Mouse (Mus musculus): ENCODE data around the gene St3gal3. TPM values are rescaled to one million over a fixed set of nuclear protein-coding genes. Genes with fewer than 3 reads are reported as not detected.

The St3gal3 gene
- polyA plus RNA-seq, 1 experiment, result 36.9 TPM

GRCm38 (mm10) chr4:117992036-117992435, 142.7 kb downstream of the St3gal3 start:
- no peak for DNase-seq (ENCODE audit: low read depth)

GRCm38 (mm10) chr4:117991055-117991627, 143.6 kb downstream of the St3gal3 start:
- peak; percentile 22 for DNase-seq (ENCODE audit: low read depth)
- no peak for TF ChIP-seq CTCF (IDR thresholded peaks at IDR 0.05; ENCODE audit: borderline replicate concordance, extremely low read depth, insufficient read depth, insufficient read length)
- no peak for TF ChIP-seq POLR2A (IDR thresholded peaks at IDR 0.05; ENCODE audit: borderline replicate concordance, extremely low read depth, insufficient read depth, insufficient read length, poor library complexity, severe bottlenecking)

More at GRCm38 (mm10) chr4:117992036-117992435, 142.7 kb downstream of the St3gal3 start:
- TF ChIP-seq POLR2A (IDR thresholded peaks at IDR 0.05; ENCODE audit: borderline replicate concordance, extremely low read depth, insufficient read depth, insufficient read length, poor library complexity, severe bottlenecking), result no peak
- no peak for TF ChIP-seq CTCF (IDR thresholded peaks at IDR 0.05; ENCODE audit: borderline replicate concordance, extremely low read depth, insufficient read depth, insufficient read length)

GRCm38 (mm10) chr4:117990571-117990970, 144.1 kb downstream of the St3gal3 start:
- TF ChIP-seq POLR2A (IDR thresholded peaks at IDR 0.05; ENCODE audit: borderline replicate concordance, extremely low read depth, insufficient read depth, insufficient read length, poor library complexity, severe bottlenecking) (no peak), CTCF (IDR thresholded peaks at IDR 0.05; ENCODE audit: borderline replicate concordance, extremely low read depth, insufficient read depth, insufficient read length) (no peak)
- no peak for DNase-seq (ENCODE audit: low read depth)

GRCm38 (mm10) chr4:117989801-117990200, 144.9 kb downstream of the St3gal3 start:
- no peak for TF ChIP-seq CTCF (IDR thresholded peaks at IDR 0.05; ENCODE audit: borderline replicate concordance, extremely low read depth, insufficient read depth, insufficient read length)
- no peak for TF ChIP-seq POLR2A (IDR thresholded peaks at IDR 0.05; ENCODE audit: borderline replicate concordance, extremely low read depth, insufficient read depth, insufficient read length, poor library complexity, severe bottlenecking)
- no peak for DNase-seq (ENCODE audit: low read depth)

GRCm38 (mm10) chr4:117986766-117987165, 147.9 kb downstream of the St3gal3 start:
- TF ChIP-seq POLR2A (IDR thresholded peaks at IDR 0.05; ENCODE audit: borderline replicate concordance, extremely low read depth, insufficient read depth, insufficient read length, poor library complexity, severe bottlenecking), result no peak
- TF ChIP-seq CTCF (IDR thresholded peaks at IDR 0.05; ENCODE audit: borderline replicate concordance, extremely low read depth, insufficient read depth, insufficient read length), result no peak
- no peak for DNase-seq (ENCODE audit: low read depth)

GRCm38 (mm10) chr4:117984993-117985587, 149.6 kb downstream of the St3gal3 start:
- peak; percentile 16 for DNase-seq (ENCODE audit: low read depth)
- TF ChIP-seq POLR2A (IDR thresholded peaks at IDR 0.05; ENCODE audit: borderline replicate concordance, extremely low read depth, insufficient read depth, insufficient read length, poor library complexity, severe bottlenecking) (no peak), CTCF (IDR thresholded peaks at IDR 0.05; ENCODE audit: borderline replicate concordance, extremely low read depth, insufficient read depth, insufficient read length) (no peak)

GRCm38 (mm10) chr4:117984206-117984605, 150.5 kb downstream of the St3gal3 start:
- TF ChIP-seq POLR2A (IDR thresholded peaks at IDR 0.05; ENCODE audit: borderline replicate concordance, extremely low read depth, insufficient read depth, insufficient read length, poor library complexity, severe bottlenecking) (no peak), CTCF (IDR thresholded peaks at IDR 0.05; ENCODE audit: borderline replicate concordance, extremely low read depth, insufficient read depth, insufficient read length) (no peak)
- no peak for DNase-seq (ENCODE audit: low read depth)

GRCm38 (mm10) chr4:117982706-117983105, 152.0 kb downstream of the St3gal3 start:
- peak; percentile 62 for DNase-seq (ENCODE audit: low read depth)
- TF ChIP-seq CTCF (IDR thresholded peaks at IDR 0.05; ENCODE audit: borderline replicate concordance, extremely low read depth, insufficient read depth, insufficient read length) (no peak), POLR2A (IDR thresholded peaks at IDR 0.05; ENCODE audit: borderline replicate concordance, extremely low read depth, insufficient read depth, insufficient read length, poor library complexity, severe bottlenecking) (no peak)

- no peak for TF ChIP-seq CTCF (IDR thresholded peaks at IDR 0.05; ENCODE audit: borderline replicate concordance, extremely low read depth, insufficient read depth, insufficient read length)
- TF ChIP-seq POLR2A (IDR thresholded peaks at IDR 0.05; ENCODE audit: borderline replicate concordance, extremely low read depth, insufficient read depth, insufficient read length, poor library complexity, severe bottlenecking), result no peak
- DNase-seq (ENCODE audit: low read depth), result no peak
These were observed 153.2 kb downstream of the St3gal3 start for GRCm38 (mm10) chr4:117981518-117981917.

- DNase-seq (ENCODE audit: low read depth), result no peak
- TF ChIP-seq CTCF (IDR thresholded peaks at IDR 0.05; ENCODE audit: borderline replicate concordance, extremely low read depth, insufficient read depth, insufficient read length) (no peak), POLR2A (IDR thresholded peaks at IDR 0.05; ENCODE audit: borderline replicate concordance, extremely low read depth, insufficient read depth, insufficient read length, poor library complexity, severe bottlenecking) (no peak)
These were observed 154.6 kb downstream of the St3gal3 start for GRCm38 (mm10) chr4:117980161-117980560.

- TF ChIP-seq CTCF (IDR thresholded peaks at IDR 0.05; ENCODE audit: borderline replicate concordance, extremely low read depth, insufficient read depth, insufficient read length) (no peak), POLR2A (IDR thresholded peaks at IDR 0.05; ENCODE audit: borderline replicate concordance, extremely low read depth, insufficient read depth, insufficient read length, poor library complexity, severe bottlenecking) (no peak)
- no peak for DNase-seq (ENCODE audit: low read depth)
These were observed 155.5 kb downstream of the St3gal3 start for GRCm38 (mm10) chr4:117979181-117979580.

GRCm38 (mm10) chr4:117978282-117978681, 156.4 kb downstream of the St3gal3 start:
- TF ChIP-seq POLR2A (IDR thresholded peaks at IDR 0.05; ENCODE audit: borderline replicate concordance, extremely low read depth, insufficient read depth, insufficient read length, poor library complexity, severe bottlenecking), result no peak
- no peak for TF ChIP-seq CTCF (IDR thresholded peaks at IDR 0.05; ENCODE audit: borderline replicate concordance, extremely low read depth, insufficient read depth, insufficient read length)
- DNase-seq (ENCODE audit: low read depth), result no peak

Measured in brain, embryonic 14.5 days (tissue).